Mouse (Mus musculus) C2C12 (cell line): ENCODE measurements around the gene Eva1a.

Experiments used
- CTCF ChIP-seq: IDR thresholded peaks from one replicate; pipeline ENCODE4 v1.5.1; 2011; ENCODE audit not compliant: control insufficient read depth, insufficient read depth, insufficient read length
- FOSL1 ChIP-seq: IDR thresholded peaks from one replicate; pipeline ENCODE4 v1.8.0; 2011; ENCODE audit warnings: mild to moderate bottlenecking, low read length; ENCODE audit not compliant: poor library complexity, insufficient read depth, severe bottlenecking

DNA sequence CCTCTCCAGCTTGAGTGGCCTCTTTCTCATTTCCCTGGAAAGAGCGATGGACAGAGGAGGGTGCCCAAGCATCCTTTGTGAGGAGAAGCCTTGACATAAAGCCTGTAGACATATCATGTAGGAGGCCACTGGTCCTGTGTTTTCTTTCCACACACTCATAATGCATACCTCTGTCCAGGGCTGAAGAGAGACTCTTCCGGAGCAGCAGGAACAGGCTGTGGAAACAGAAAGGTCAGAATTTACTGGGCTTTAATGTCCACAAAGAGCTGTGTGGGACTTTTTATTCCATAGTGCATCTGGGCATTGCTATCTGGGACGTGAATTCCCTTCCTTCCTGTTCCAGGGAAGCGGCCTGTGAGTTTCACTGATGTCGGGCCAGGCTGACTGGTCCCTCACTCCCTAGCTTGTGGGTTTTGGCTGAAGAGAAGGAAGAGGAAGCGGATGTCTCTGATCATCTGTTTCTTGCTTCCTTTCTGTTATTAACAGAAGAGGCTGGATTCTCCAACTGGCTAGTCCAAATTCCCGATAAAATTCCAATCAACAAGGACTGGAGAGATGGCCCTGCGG lies 25.8 kb downstream of the Eva1a start:
- TF ChIP-seq FOSL1 = no peak
- no peak for TF ChIP-seq CTCF
